Mouse (Mus musculus) megakaryocyte, embryonic 14.5 days (primary cell): ENCODE results near the gene Srpk1.

Source experiments
- FLI1 ChIP-seq: IDR thresholded peaks from 2 replicates; pipeline ENCODE4 v1.6.1; 2012; ENCODE audit warnings: low read length, inconsistent platforms, mixed read lengths
- GATA1 ChIP-seq: IDR thresholded peaks from 3 replicates; pipeline ENCODE4 v1.6.1; 2012; ENCODE audit warnings: mixed read lengths, low read length, inconsistent platforms, borderline replicate concordance

DNA sequence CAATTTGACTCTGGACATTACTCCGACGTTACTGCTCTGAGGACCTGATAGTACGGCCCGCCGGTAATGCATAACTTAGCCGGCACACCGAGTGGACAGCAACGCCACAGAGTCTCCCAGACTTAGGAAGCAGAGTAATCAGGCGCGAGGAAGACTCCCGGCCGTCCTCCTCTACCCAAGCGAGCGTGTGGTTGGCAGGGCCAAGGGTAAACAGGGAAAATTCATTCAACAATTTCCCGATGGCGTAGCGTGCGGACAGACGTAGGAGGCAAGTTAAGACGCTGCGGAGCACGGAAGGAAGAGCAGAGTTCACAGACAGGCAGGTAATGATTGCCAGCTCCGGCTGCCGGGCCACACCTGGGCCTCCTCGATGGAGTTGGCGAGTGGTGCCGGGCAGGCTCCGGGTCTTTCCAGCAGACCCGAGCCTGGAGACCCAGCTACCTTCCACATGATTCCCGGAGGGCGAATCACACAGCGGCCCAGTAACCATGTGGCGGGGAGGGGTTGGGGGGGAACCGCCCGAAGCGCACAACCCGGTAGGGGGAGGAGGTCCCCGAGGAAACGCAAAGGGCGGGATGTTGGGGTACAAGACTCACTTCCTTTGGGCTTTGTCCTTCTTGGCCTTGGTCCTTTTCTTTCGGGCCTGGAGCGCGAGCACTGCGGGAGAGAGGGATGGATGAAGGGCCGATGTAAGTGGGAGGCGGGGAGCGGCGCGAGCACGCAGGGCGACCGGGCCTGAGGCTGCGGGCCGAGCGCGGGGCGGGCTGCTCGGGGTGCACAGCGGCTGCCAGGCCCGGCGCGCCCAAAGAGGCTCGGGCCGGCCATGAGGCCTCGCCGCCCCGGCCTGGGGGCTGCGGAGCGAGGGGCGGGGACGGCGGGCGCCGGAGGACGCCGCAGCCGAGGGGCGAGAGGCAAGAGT lies 869 bp downstream of the Srpk1 start:
- TF ChIP-seq FLI1, result no peak
- TF ChIP-seq GATA1, result no peak
